Mouse (Mus musculus) neutrophil, adult 65 days (primary cell): ENCODE results near the gene Tmsb15a. TPM values are rescaled to one million over a fixed set of nuclear protein-coding genes. Genes with fewer than 3 reads are reported as not detected.

ENCODE experiments used
- total RNA-seq: library from RNA; stranded (reverse); gene quantifications from 2 replicates; pipeline ENCODE4 v1.2.4, GENCODE M21; 2023

Tmsb15a gene
- total RNA-seq, result not detected in 2 replicates

GRCm38 (mm10) chrX:135725161-135725560 is at the start of gene Tmsb15a:
TSS of gene Tmsb15a (minus strand) at chrX:135725261.

DNA sequence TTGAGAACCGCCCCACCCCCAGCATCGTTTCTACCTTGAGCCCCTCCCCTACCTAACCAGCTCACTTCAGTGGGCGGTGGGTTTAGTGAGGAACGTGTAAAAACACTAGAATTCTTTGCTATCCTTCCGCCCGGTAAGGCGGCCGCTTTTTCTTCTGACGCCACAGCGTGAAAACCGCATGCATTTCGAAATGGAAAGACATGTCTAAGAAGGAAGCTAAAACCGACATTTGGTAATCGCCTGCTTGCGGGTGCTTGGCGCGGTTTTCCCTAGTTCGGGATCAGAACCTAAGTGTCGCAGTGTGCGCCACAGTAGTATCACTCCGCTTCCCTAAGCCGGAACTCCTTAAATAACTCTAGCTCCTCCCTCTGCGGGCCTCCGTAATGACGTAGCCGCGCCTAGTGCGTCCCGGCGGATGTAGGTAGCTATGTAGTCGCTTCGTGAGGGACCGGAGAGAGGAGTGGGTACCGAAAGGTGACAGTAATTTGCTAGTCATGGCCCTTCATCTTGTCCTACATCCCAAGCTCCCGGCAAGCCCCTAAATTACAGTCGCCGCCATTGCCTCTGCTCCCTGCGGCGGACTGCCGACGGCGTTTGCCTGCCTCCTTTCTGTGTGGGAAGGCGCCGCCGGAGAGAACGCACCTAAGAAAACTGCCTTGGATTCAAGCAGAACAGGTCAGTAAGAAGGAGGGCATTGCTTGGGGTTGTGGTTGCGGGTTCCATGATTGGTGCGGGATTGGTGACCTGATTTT is 17.4 kb upstream of the Tmsb15a start, which contains the start of the genes Armcx5 and Gprasp1:
Armcx5 (plus strand) TSS at position 430 of the 752 bp plus-strand sequence.
Gprasp1 (plus strand) TSS at position 430 of the 752 bp plus-strand sequence.

DNA sequence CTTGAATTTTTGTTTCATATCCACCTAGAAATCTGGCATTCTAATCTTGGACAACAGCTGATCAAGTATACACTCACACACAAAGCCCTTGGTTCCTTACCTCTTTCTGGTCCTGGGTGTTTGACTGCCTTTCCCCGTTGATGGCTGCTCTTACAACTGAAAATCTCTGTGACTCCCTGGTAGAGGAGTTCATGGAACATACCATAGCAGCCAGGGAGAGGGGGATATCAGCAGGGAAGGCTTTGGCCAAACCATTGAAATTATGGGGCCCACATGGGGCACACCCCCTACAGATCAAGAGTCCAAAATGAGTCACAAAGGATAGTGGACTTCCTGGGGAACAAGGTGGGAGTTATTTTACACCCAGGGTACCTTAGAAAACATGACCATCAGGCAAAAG is 31.4 kb downstream of the Tmsb15a start, which contains the start of gene Tcp11x2:
Tcp11x2 (minus strand) TSS at position 158 of the 400 bp plus-strand sequence.

Other genes starting within 250 kb of the Tmsb15a start
- not detected in 2 replicates for gene AV320801, start 230.7 kb downstream of the Tmsb15a start, total RNA-seq
- not detected in 2 replicates for gene Nxf7, start 126.5 kb downstream of the Tmsb15a start, total RNA-seq
- gene Prame, start 97.6 kb downstream of the Tmsb15a start, total RNA-seq, result not detected in 2 replicates
- gene Tcp11x2, start 31.5 kb downstream of the Tmsb15a start, total RNA-seq, result not detected in 2 replicates
- gene Armcx5, start 17.5 kb upstream of the Tmsb15a start, total RNA-seq, result 13.2 and 14.6 TPM in 2 replicates
- 15.9 and 16.8 TPM in 2 replicates for gene Gprasp1, start 17.5 kb upstream of the Tmsb15a start, total RNA-seq
- gene Bhlhb9, start 72.3 kb upstream of the Tmsb15a start, total RNA-seq, result 2.3 and 3.0 TPM in 2 replicates
- 1.7 TPM in 1 of 2 replicates, not detected in the other for gene Gprasp2, start 113.8 kb upstream of the Tmsb15a start, total RNA-seq